Mouse (Mus musculus): ENCODE measurements around the gene Dnajb14. TPM values are rescaled to one million over a fixed set of nuclear protein-coding genes. Genes with fewer than 3 reads are reported as not detected.

Gene Dnajb14
- total and polyA plus RNA-seq, 3 experiments = 2.8 to 7.0 (median 4.4) TPM

- H3K9me3 ChIP-seq (replicated peaks; ENCODE audit: low read length) = no peaks in the 10 kb centered on the region
- H3K4me1 ChIP-seq (ENCODE audit: control insufficient read depth in 1 of 2, insufficient read depth in 2 of 2) = peaks cover 6 to 34% of the 10 kb centered on the region in 2 experiments
- H3K4me3 ChIP-seq (replicated peaks in 1 of 3; ENCODE audit: low read depth in 2 of 3, low read length in 2 of 3, poor library complexity in 1 of 3) = peak overlapping the region; percentile 60 to 89 (median 87)
- peak; percentile 51 for DNase-seq (ENCODE audit: extremely low read depth)
- peaks cover 17 to 26% of the 10 kb centered on the region in 2 experiments for H3K36me3 ChIP-seq (replicated peaks in 1 of 2; ENCODE audit: control insufficient read depth in 1 of 2, insufficient read depth in 1 of 2, low read length in 1 of 2)
- no peaks in the 10 kb centered on the region for H3K27me3 ChIP-seq (replicated peaks)
- peak overlapping the region; percentile 61 for H3K27ac ChIP-seq (ENCODE audit: insufficient read depth, low read depth)
- dilution Hi-C loops (cut with MboI; ENCODE audit: extremely low pct_ligation_motif_present, extremely low pct_unique_long_range_greater_than_20kb, low sequenced_read_pairs) = no loop called here
- peak overlapping the region; percentile 99 for H3K4me2 ChIP-seq (ENCODE audit: insufficient read depth, low read depth, poor library complexity, severe bottlenecking)
- TF ChIP-seq SIN3A (IDR thresholded peaks at IDR 0.05; ENCODE audit: low read length) (no peak), USF2 (conservative IDR thresholded peaks at IDR 0.05; ENCODE audit: low read depth, low read length) (no peak), ZMIZ1 (IDR thresholded peaks at IDR 0.05; ENCODE audit: low read depth, low read length) (no peak), BHLHE40 (IDR thresholded peaks at IDR 0.05; ENCODE audit: low read depth, low read length) (no peak)
- in situ Hi-C loops (cut with MboI; ENCODE audit: low pct_ligation_motif_present, low pct_unique_long_range_greater_than_20kb, low sequenced_read_pairs) = loop anchor here (5.0 kb wide), 1 partner anchor 50 kb away; the partner anchor contains the start of gene Dnajb14
- peaks cover 31% of the 10 kb centered on the region for H3K79me2 ChIP-seq (replicated peaks; ENCODE audit: control insufficient read depth, extremely low read depth, insufficient read depth, poor library complexity, severe bottlenecking)
- H3K9ac ChIP-seq (ENCODE audit: insufficient read depth, low read depth) = peak overlapping the region; percentile 84
These were observed 50.3 kb downstream of the Dnajb14 start for GRCm38 (mm10) chr3:137917694-137918171.

GRCm38 (mm10) chr3:137918172-137918931 lies 50.9 kb downstream of the Dnajb14 start, which contains the start of gene Lamtor3:
Gene Lamtor3, plus strand, starts transcription at chr3:137918506.
- H3K79me2 ChIP-seq (replicated peaks; ENCODE audit: control insufficient read depth, extremely low read depth, insufficient read depth, poor library complexity, severe bottlenecking) = peaks cover 34% of the 10 kb centered on the region
- H3K9ac ChIP-seq (ENCODE audit: insufficient read depth, low read depth) = peak within 1 kb of the TSS; percentile 91
- peaks cover 6 to 34% of the 10 kb centered on the region in 2 experiments for H3K4me1 ChIP-seq (ENCODE audit: control insufficient read depth in 1 of 2, insufficient read depth in 2 of 2)
- peak within 1 kb of the TSS; percentile 87 to 94 (median 89) for H3K4me3 ChIP-seq (replicated peaks in 1 of 3; ENCODE audit: low read depth in 2 of 3, low read length in 2 of 3, poor library complexity in 1 of 3)
- H3K27me3 ChIP-seq (replicated peaks) = no peaks in the 10 kb centered on the region
- no peaks in the 10 kb centered on the region for H3K9me3 ChIP-seq (replicated peaks; ENCODE audit: low read length)
- peak within 1 kb of the TSS; percentile 61 for H3K27ac ChIP-seq (ENCODE audit: insufficient read depth, low read depth)
- peak; percentile 98 for DNase-seq (ENCODE audit: extremely low read depth)
- peak within 1 kb of the TSS; percentile 99 for H3K4me2 ChIP-seq (ENCODE audit: insufficient read depth, low read depth, poor library complexity, severe bottlenecking)
- dilution Hi-C loops (cut with MboI; ENCODE audit: extremely low pct_ligation_motif_present, extremely low pct_unique_long_range_greater_than_20kb, low sequenced_read_pairs) = no loop called here
- H3K36me3 ChIP-seq (replicated peaks in 1 of 2; ENCODE audit: control insufficient read depth in 1 of 2, insufficient read depth in 1 of 2, low read length in 1 of 2) = peaks cover 17 to 33% of the 10 kb centered on the region in 2 experiments
- in situ Hi-C loops (cut with MboI; ENCODE audit: low pct_ligation_motif_present, low pct_unique_long_range_greater_than_20kb, low sequenced_read_pairs) = loop anchor here (5.0 kb wide), 1 partner anchor 51 kb away; the partner anchor contains the start of gene Dnajb14
- TF ChIP-seq ELF1 (IDR thresholded peaks at IDR 0.05; ENCODE audit: low read depth, low read length) = peak; percentile 99
- peak; percentile 89 for TF ChIP-seq KAT2A (IDR thresholded peaks at IDR 0.05; ENCODE audit: insufficient replicate concordance, low read length)
- peak; percentile 68; the same call in 1 of the 2 replicates for TF ChIP-seq E2F4 (IDR thresholded peaks at IDR 0.05; ENCODE audit: insufficient replicate concordance, low read depth, low read length)
- TF ChIP-seq ZKSCAN1 (IDR thresholded peaks at IDR 0.05; ENCODE audit: borderline replicate concordance, low read depth, low read length) = no peak; the same call in 1 of the 2 replicates
- no peak for TF ChIP-seq JUND (conservative IDR thresholded peaks at IDR 0.05; ENCODE audit: low read depth, low read length)
- TF ChIP-seq MEF2A (IDR thresholded peaks at IDR 0.05; ENCODE audit: borderline replicate concordance, low read depth, low read length) = peak; percentile 85
- TF ChIP-seq SIN3A (IDR thresholded peaks at IDR 0.05; ENCODE audit: low read length) = peak; percentile 100
- TF ChIP-seq SMC3 (IDR thresholded peaks at IDR 0.05; ENCODE audit: low read depth, low read length) = peak; percentile 21; the same call in 1 of the 2 replicates
- peak; percentile 84; the same call in 1 of the 2 replicates for TF ChIP-seq RCOR1 (conservative IDR thresholded peaks at IDR 0.05; ENCODE audit: low read depth, low read length)
- peak; percentile 95 for TF ChIP-seq POLR2AphosphoS2 (IDR thresholded peaks at IDR 0.05; ENCODE audit: low read depth, low read length)
- TF ChIP-seq ZC3H11A (IDR thresholded peaks at IDR 0.05; ENCODE audit: low read depth, low read length) = no peak
- TF ChIP-seq CHD2 (IDR thresholded peaks at IDR 0.05; ENCODE audit: low read length) = peak; percentile 87
- TF ChIP-seq MAFK (IDR thresholded peaks at IDR 0.05; ENCODE audit: insufficient replicate concordance, low read length) = 0 out of 2 replicates have a peak, but pooled peaks have one; percentile 46
- peak; percentile 99 for TF ChIP-seq ZNF384 (IDR thresholded peaks at IDR 0.05; ENCODE audit: low read depth, low read length)
- peak; percentile 65; the same call in 1 of the 2 replicates for TF ChIP-seq CHD1 (IDR thresholded peaks at IDR 0.05; ENCODE audit: low read depth, low read length)
- peak; percentile 87 for TF ChIP-seq ETS1 (conservative IDR thresholded peaks at IDR 0.05; ENCODE audit: low read depth, low read length)
- TF ChIP-seq RAD21 (IDR thresholded peaks at IDR 0.05; ENCODE audit: low read depth, low read length) = no peak; the same call in none of the 2 replicates
- TF ChIP-seq NRF1 (IDR thresholded peaks at IDR 0.05; ENCODE audit: low read depth, low read length) = peak; percentile 91
- no peak for TF ChIP-seq EP300 (IDR thresholded peaks at IDR 0.05; ENCODE audit: low read length)
- TF ChIP-seq USF1 (IDR thresholded peaks at IDR 0.05; ENCODE audit: low read depth, low read length) = peak; percentile 53
- TF ChIP-seq IRF4 (IDR thresholded peaks at IDR 0.05; ENCODE audit: low read depth, low read length) = peak; percentile 78; the same call in 1 of the 2 replicates
- peak; percentile 94 for TF ChIP-seq TCF12 (IDR thresholded peaks at IDR 0.05; ENCODE audit: low read depth, low read length)
- TF ChIP-seq USF2 (conservative IDR thresholded peaks at IDR 0.05; ENCODE audit: low read depth, low read length) = no peak
- TF ChIP-seq UBTF (IDR thresholded peaks at IDR 0.05; ENCODE audit: low read depth, low read length) = peak; percentile 95
- TF ChIP-seq ZMIZ1 (IDR thresholded peaks at IDR 0.05; ENCODE audit: low read depth, low read length) = peak; percentile 89; the same call in 1 of the 2 replicates
- TF ChIP-seq GABPA (IDR thresholded peaks at IDR 0.05; ENCODE audit: insufficient replicate concordance, low read depth, low read length) = no peak; the same call in 1 of the 2 replicates
- TF ChIP-seq MAX (IDR thresholded peaks at IDR 0.05; ENCODE audit: low read length) = peak; percentile 78

All from CH12.LX (cell line).